Mouse (Mus musculus) frontal cortex, postnatal 25 days (tissue): ENCODE results near the gene Meis2.

ENCODE experiments used
- DNase-seq, 2 experiments: peaks; one replicate each; pipeline ENCODE4 v3.0.0; 2022; ENCODE audit warnings: low spot score in 2 of 2

Meis2 gene

GRCm38 (mm10) chr2:116067711-116068110 lies 2.1 kb upstream of the Meis2 start:
- DNase-seq, result no peak

GRCm38 (mm10) chr2:116067065-116067497 lies 1.4 kb upstream of the Meis2 start:
- peak; percentile 61 to 70 for DNase-seq

DNA sequence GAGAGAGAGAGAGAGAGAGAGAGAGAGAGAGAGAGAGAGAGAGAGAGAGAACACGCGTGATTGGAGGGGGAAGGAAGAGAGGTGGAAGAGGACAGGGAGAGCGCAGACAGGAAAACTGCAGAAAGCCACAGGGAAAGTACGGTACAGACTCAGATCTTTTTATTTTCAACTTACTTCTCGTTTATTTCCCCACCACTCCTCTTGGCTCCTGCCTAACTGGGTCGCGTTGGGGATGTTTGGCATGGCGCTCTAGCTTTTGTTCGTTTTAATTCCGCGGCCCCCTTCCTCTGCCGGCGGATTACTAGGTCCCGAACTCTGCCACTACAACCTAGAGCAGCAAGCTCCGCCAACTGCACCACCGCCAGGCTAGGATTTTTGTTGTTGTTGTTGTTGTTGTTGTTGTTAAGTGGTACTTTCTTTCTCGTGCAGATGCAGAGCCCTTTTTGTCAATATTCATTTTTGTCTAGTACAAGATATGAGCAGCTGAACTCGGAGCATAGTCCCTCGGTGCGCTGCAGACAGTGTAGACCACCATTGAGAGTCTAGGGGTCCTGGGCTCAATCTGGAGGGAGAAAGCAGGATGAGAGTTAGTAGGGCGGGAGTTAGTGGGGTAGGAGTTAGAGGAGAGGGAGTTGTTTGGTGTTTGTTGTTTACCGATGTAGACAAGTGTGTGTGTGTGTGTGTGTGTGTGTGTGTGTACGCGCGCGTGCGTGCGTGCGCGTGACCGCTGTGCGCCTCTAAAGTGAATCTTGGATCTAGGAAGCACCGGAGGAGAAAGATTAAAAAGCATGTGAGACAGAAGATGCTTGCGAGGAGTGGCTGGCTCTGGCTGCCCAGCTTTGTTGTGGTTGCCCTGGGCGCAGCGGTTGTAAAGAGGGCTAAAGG lies 660 bp upstream of the Meis2 start:
- DNase-seq, result peak in 1 of 2 experiments; percentile 43

- DNase-seq, result no peak
Measured at GRCm38 (mm10) chr2:116065057-116065456, 582 bp downstream of the Meis2 start.

DNA sequence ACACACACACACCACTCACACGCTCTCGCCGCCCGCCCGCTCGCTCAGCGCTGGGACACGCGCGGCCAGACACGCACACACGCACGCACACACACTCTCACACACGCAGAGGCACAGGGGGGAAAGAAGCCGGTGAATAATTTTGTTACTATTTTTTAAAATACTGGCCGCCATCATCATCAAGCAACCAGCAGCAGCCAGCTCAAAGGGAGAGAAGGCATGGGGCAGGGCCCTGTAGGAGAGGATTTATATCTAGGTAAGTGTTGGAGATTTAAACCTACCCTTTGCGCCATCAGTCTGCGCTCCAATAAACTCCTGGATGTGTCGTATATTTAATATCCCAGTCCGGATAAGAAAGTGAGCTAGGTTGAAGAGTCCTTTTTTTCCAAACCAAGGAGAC lies 1.1 kb downstream of the Meis2 start:
- peak in 1 of 2 experiments; percentile 23 for DNase-seq

DNA sequence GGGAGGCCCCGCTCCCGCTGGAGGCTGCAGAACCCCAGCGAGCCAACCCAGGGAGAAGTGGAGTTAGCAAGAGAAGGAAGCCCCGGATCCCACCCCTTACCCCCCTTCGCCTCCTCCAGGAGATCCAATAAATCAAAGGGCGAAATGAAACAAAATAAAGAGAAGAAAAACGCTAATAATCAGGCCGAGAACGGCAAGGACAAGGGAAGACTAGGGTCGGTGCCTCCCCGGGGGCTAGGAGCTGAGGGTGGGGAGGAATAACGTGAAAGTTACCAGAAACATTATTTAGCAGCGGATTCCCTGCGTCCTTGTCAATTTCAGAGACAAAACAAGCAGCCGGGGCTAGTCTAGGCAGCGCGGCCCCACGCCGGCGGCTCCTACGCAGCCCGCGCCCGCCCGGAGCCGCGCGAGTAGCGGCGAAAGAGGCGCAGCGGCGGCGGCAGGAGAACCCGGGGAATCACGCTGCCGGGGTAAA lies 1.8 kb downstream of the Meis2 start:
- peak in 1 of 2 experiments; percentile 20 for DNase-seq

- peak in 1 of 2 experiments; percentile 21 for DNase-seq
Measured at GRCm38 (mm10) chr2:116062761-116063441, 2.7 kb downstream of the Meis2 start.

DNA sequence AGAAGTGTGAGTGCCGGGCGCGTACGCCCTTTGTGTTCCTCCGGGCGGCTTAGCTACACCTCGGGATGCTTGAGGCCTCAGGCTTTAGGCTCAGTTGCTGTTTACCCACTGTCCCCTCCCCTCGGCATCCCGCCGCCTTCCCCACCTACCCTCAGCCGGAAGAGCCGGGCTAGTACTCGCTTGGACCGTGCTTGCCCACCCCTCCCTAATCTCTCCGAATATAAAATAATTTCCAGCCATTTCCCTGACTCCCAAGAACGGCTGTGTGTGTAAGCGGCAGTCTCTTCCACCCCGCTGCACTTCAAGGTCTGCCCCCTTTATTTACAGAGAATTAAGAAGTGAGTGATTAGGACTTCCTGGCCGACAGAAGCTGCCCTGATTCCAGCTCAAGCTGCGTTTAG lies 3.4 kb downstream of the Meis2 start:
- DNase-seq, result no peak

DNA sequence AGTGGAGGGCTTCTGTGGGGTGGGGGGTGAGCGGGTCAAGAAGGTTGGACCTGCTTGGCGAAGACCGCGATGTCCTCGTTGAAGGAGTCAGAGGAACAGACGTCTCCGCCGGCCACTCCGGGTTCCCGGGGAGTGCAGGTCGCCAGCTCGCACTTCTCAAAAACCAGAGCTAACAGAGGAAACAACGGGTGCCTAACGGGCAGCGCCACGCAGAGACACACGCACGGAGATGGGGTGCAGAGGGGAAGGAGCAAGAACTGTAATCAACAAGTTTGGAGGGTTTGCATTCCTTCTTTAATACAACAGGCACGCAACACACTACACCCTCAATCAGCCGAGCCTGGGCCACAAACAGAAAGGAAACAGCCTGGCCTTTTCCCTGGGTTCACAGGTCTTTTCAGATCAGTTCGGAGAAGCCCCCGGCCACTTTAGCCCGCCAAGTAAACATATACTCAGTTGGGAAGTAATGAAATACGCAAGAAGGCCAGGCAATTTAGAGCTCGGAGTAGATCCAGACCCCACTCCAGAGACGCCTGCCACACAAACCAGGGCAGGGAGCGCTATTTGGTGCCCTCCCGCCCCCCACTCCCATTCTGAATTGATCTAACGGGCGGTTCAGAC lies 4.1 kb downstream of the Meis2 start:
- peak in 1 of 2 experiments; percentile 26 for DNase-seq

GRCm38 (mm10) chr2:116060701-116061400 lies 4.8 kb downstream of the Meis2 start:
- peak in 1 of 2 experiments; percentile 9 for DNase-seq

GRCm38 (mm10) chr2:116060210-116060609 lies 5.4 kb downstream of the Meis2 start:
- peak in 1 of 2 experiments; percentile 9 for DNase-seq

- DNase-seq, result no peak
Measured at GRCm38 (mm10) chr2:116059661-116060060, 6.0 kb downstream of the Meis2 start.

DNA sequence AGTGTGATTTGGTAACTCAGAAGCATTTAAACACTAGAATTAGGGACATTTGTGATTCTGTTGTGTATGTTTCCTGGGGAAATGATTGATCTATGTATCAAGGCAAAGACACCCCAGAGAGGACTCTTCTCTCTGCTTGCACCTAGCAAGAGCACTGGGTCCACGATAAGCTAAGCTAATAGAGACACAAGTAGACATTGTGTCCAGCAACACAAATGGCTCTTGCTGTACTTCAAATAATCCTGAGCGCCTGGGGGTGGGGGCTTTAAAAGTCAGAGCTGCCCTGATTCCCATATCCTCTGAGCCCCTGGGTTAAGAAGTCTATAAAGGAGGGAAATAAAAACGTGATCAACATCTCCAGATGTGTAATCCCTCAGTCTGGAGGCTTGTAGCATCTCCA lies 6.6 kb downstream of the Meis2 start:
- DNase-seq, result no peak

DNA sequence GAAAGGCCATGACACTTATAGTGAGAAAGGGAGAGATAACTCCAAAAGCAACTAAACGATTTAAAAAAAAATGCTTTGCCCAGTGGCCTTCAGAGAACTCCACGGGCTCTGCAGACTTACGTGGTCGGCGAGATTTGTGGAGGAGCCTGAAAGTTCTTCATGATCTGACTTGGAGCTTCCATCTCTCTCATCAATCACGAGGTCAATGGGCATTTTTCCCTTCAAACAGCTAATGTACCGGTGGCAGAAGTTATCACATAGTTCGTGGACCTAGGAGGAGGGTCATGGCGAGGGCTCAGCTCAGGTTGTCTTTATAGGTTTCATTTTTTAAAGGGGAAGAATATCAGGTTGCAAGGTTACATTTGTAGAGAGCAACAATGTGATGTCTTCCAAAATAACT lies 7.1 kb downstream of the Meis2 start:
- DNase-seq, result no peak

GRCm38 (mm10) chr2:116056826-116057225 lies 8.8 kb downstream of the Meis2 start:
- no peak for DNase-seq

GRCm38 (mm10) chr2:116055686-116056620 lies 9.7 kb downstream of the Meis2 start:
- DNase-seq, result no peak

- no peak for DNase-seq
Measured at GRCm38 (mm10) chr2:116053931-116054330, 11.7 kb downstream of the Meis2 start.

GRCm38 (mm10) chr2:116052688-116053421 lies 12.8 kb downstream of the Meis2 start:
- DNase-seq, result no peak

- no peak for DNase-seq
Measured at GRCm38 (mm10) chr2:116051906-116052614, 13.6 kb downstream of the Meis2 start.
